Mouse (Mus musculus) MEL (cell line): ENCODE data around the gene Mfsd1.

ENCODE experiments used
- CTCF ChIP-seq, 3 experiments: IDR thresholded peaks in 2 of 3; conservative IDR thresholded peaks in 1 of 3; 2 replicates each; pipeline ENCODE4 v1.5.1; 2011 to 2012; ENCODE audit warnings: low read length in 3 of 3, low read depth in 2 of 3, mild to moderate bottlenecking in 2 of 3, improper control_type of control experiment in 1 of 3, inconsistent platforms in 1 of 3, mixed read lengths in 1 of 3, moderate library complexity in 1 of 3; ENCODE audit not compliant: control insufficient read depth in 1 of 3, insufficient read depth in 1 of 3, poor library complexity in 1 of 3, severe bottlenecking in 1 of 3
- MAZ ChIP-seq: IDR thresholded peaks from 2 replicates; pipeline ENCODE4 v1.6.1; 2012; ENCODE audit warnings: low read depth, mild to moderate bottlenecking, inconsistent platforms, low read length, improper control_type of control experiment
- TBP ChIP-seq: IDR thresholded peaks from 2 replicates; pipeline ENCODE4 v1.8.0; 2011; ENCODE audit warnings: low read depth, low read length, improper control_type of control experiment

DNA sequence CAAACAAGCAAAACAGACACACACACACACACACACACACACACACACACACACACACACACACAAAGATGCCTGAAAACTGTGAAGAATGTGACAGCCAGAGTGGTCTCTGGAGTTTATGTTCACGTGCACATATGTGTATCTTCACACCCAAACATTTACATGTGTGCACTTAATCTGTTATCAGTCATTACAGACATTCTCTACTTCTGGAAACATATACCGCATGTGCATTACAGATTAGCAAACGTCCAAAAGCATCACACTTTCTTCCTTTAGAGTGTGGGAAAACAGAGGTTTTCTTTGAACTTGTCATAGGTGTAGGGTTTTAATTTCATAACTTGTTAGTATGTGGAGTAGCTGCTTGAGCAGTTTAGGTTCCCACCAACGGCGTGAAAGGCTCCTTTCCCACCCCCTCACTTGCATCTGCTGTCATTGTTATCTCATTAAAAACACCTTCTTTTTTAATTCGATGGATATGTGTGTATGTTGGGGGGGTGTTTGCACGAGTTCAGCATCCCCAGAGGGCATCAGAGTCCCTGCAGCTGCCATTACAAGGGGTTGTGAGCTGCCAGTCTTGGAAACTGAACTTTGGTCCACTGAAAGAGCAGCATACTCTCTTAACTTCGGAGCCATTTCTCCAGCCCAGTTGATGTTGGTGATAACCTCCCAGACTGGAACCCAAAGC lies 16.9 kb upstream of the Mfsd1 start:
- TF ChIP-seq CTCF (IDR thresholded peaks at IDR 0.05 in 2 of 3, conservative IDR thresholded peaks at IDR 0.05 in 1 of 3; ENCODE audit: control insufficient read depth in 1 of 3, insufficient read depth in 1 of 3, low read depth in 2 of 3, low read length in 3 of 3, poor library complexity in 1 of 3, severe bottlenecking in 1 of 3) (no peak), MAZ (no peak), TBP (no peak)
